Mouse (Mus musculus) bone marrow, adult 2 months (tissue): ENCODE data around the gene Taf6l.

Source experiments
- CTCF ChIP-seq: fragments of 200-500 bp; IDR thresholded peaks from 2 replicates; pipeline ENCODE4 v1.5.1; 2011; ENCODE audit warnings: low read length, control low read depth; ENCODE audit not compliant: control insufficient read depth, insufficient read depth
- POLR2A ChIP-seq: fragments of 200-500 bp; IDR thresholded peaks from 2 replicates; pipeline ENCODE4 v1.6.1; 2011; ENCODE audit warnings: low read depth, mild to moderate bottlenecking, control low read depth, low read length, borderline replicate concordance; ENCODE audit not compliant: control insufficient read depth

- TF ChIP-seq CTCF (no peak), POLR2A (no peak)
Measured at GRCm38 (mm10) chr19:8829660-8830059, 43.4 kb upstream of the Taf6l start, which contains the start of gene AC129217.1.
